Mouse (Mus musculus) liver, embryonic 14.5 days (tissue): ENCODE data around the gene Gpc4. TPM values are rescaled to one million over a fixed set of nuclear protein-coding genes. Genes with fewer than 3 reads are reported as not detected.

Source experiments
- ATAC-seq: fragments of 200-750 bp; cut with Nextera tagmentation; 2 replicates; pipeline ENCODE4 v1.8.0; 2017; ENCODE audit warnings: moderate number of reproducible peaks, mild to moderate bottlenecking, moderate library complexity; ENCODE audit not compliant: insufficient read depth
- DNase-seq, 3 experiments: peaks; one replicate each; pipeline ENCODE4 v3.0.0-alpha.2; 2012 to 2013; ENCODE audit warnings: low read depth in 3 of 3, low spot score in 3 of 3
- H3K27ac ChIP-seq: fragments of 300-500 bp; sonication (generic); 2 replicates; pipeline ENCODE4 v1.5.1; 2014; ENCODE audit warnings: moderate library complexity, mild to moderate bottlenecking, control low read depth, inconsistent platforms
- H3K27me3 ChIP-seq: fragments of 300-500 bp; sonication (generic); 2 replicates; pipeline ENCODE4 v1.6.1; 2014; ENCODE audit warnings: mild to moderate bottlenecking, low read length, moderate library complexity; ENCODE audit not compliant: control insufficient read depth, insufficient read depth
- H3K36me3 ChIP-seq: fragments of 300-500 bp; sonication (generic); replicated peaks from 2 replicates; pipeline ENCODE4 v1.6.1; 2014; ENCODE audit warnings: low read depth; ENCODE audit not compliant: control insufficient read depth, insufficient read depth
- H3K4me1 ChIP-seq, 2 experiments: fragments of 200-500 bp in 1 of 2; fragments of 300-500 bp in 1 of 2; sonication (generic) in 1 of 2; replicated peaks; 2 replicates each; pipeline ENCODE4 v1.6.1; 2012 to 2014; ENCODE audit warnings: antibody characterized with exemption in 1 of 2, inconsistent platforms in 1 of 2, low read length in 1 of 2; ENCODE audit not compliant: control insufficient read depth in 2 of 2, insufficient read depth in 2 of 2
- H3K4me2 ChIP-seq: fragments of 300-500 bp; sonication (generic); 2 replicates; pipeline ENCODE4 v1.6.1; 2014; ENCODE audit warnings: low read depth, mild to moderate bottlenecking, control low read depth, moderate library complexity
- H3K4me3 ChIP-seq, 2 experiments: fragments of 200-500 bp in 1 of 2; fragments of 300-500 bp in 1 of 2; sonication (generic) in 1 of 2; 2 replicates each; pipeline ENCODE4 v1.5.1; 2012 to 2014; ENCODE audit warnings: low read depth in 2 of 2, low read length in 2 of 2, mild to moderate bottlenecking in 2 of 2, control low read depth in 1 of 2, inconsistent platforms in 1 of 2, moderate library complexity in 1 of 2; ENCODE audit not compliant: insufficient read depth in 1 of 2
- H3K9ac ChIP-seq: fragments of 300-500 bp; sonication (generic); replicated peaks from 2 replicates; pipeline ENCODE4 v1.6.1; 2014; ENCODE audit warnings: mild to moderate bottlenecking, control low read depth, moderate library complexity
- H3K9me3 ChIP-seq: fragments of 300-500 bp; sonication (generic); 2 replicates; pipeline ENCODE4 v1.6.1; 2016; ENCODE audit warnings: low read length, mixed read lengths; ENCODE audit not compliant: control insufficient read depth
- CTCF ChIP-seq: IDR thresholded peaks from 2 replicates; pipeline ENCODE4 v1.5.1; 2016; ENCODE audit warnings: antibody characterized with exemption, low read depth, control low read depth
- EP300 ChIP-seq: IDR thresholded peaks from 2 replicates; pipeline ENCODE4 v1.6.1; 2016; ENCODE audit warnings: antibody characterized with exemption, low read depth
- WGBS: fragments of 180-500 bp; shearing (Covaris S2); extraction: QIAGEN DNeasy Blood & Tissue Kit; methylation state at CpG from one replicate; pipeline ENCODE4 v1.1.7; 2014; ENCODE audit not compliant: insufficient replicate concordance; 5-methylcytosine and 5-hydroxymethylcytosine counted together
- polyA plus RNA-seq, 2 experiments: library from polyadenylated mRNA; depleted of rRNA in 1 of 2; stranded (reverse) in 1 of 2; unstranded in 1 of 2; fragments of >200 nt; fragmentation: Nextera tagmentation in 1 of 2; extraction: Ambion mirVana in 1 of 2; gene quantifications; 2 replicates each; pipeline versions ENCODE4 v1.2.1 to v1.2.3; 2012 to 2014

The Gpc4 gene
- 2.3 and 3.2 TPM in 2 replicates for polyA plus RNA-seq (2012; rRNA removed)
- polyA plus RNA-seq (2014; fragmentation: Nextera tagmentation; extraction: Ambion mirVana), result 3.9 and 4.2 TPM in 2 replicates

GRCm38 (mm10) chrX:52164738-52165554, at the start of gene Gpc4:
TSS of gene Gpc4 (minus strand) at chrX:52165252.
- 9% methylated on average over 49 of the region's 76 CpGs for WGBS

GRCm38 (mm10) chrX:52212846-52213245, 47.8 kb upstream of the Gpc4 start:
- H3K36me3 ChIP-seq, result no peaks in the 10 kb centered on the region
- H3K27ac ChIP-seq, result no peak overlapping the region
- H3K9ac ChIP-seq, result no peak overlapping the region
- TF ChIP-seq EP300 (no peak), CTCF (no peak)
- no peaks in the 10 kb centered on the region for H3K4me1 ChIP-seq
- WGBS, result 45% methylated on average over 4 of the region's 4 CpGs
- ATAC-seq (no peak), DNase-seq (no peak)
- H3K9me3 ChIP-seq, result no peaks in the 10 kb centered on the region
- no peak overlapping the region for H3K4me2 ChIP-seq
- no peak overlapping the region for H3K4me3 ChIP-seq
- no peaks in the 10 kb centered on the region for H3K27me3 ChIP-seq

More at GRCm38 (mm10) chrX:52164738-52165554, at the start of gene Gpc4:
- H3K4me3 ChIP-seq, result peak within 1 kb of the TSS; percentile 53 to 65
- H3K4me2 ChIP-seq, result peak within 1 kb of the TSS; percentile 84
- peak in 2 of 3 experiments; percentile 28 to 38 for DNase-seq
- H3K36me3 ChIP-seq, result no peaks in the 10 kb centered on the region
- H3K4me1 ChIP-seq, result no peaks in the 10 kb centered on the region; a peak in 1 of 4 replicates
- 0 out of 2 replicates have a peak, but pooled peaks cover 7% of the 10 kb centered on the region for H3K27me3 ChIP-seq
- TF ChIP-seq EP300 (no peak), CTCF (0 out of 2 replicates have a peak, but pooled peaks have one; percentile 20)
- ATAC-seq, result peak; percentile 91
- peak within 1 kb of the TSS; percentile 66 for H3K9ac ChIP-seq
- H3K27ac ChIP-seq, result no peak within 1 kb of the TSS
- no peaks in the 10 kb centered on the region for H3K9me3 ChIP-seq

- Histone ChIP-seq H3K4me3 (no peak overlapping the region), H3K27me3 (no peaks in the 10 kb centered on the region; the same call in 1 of the 2 replicates), H3K4me1 (no peaks in the 10 kb centered on the region), H3K4me2 (no peak overlapping the region), H3K9ac (no peak overlapping the region), H3K9me3 (no peaks in the 10 kb centered on the region), H3K27ac (no peak overlapping the region), H3K36me3 (no peaks in the 10 kb centered on the region)
- DNase-seq (no peak), ATAC-seq (no peak)
- TF ChIP-seq EP300 (no peak), CTCF (no peak)
- 43% methylated on average over 6 of the region's 6 CpGs for WGBS
Observed at GRCm38 (mm10) chrX:52199836-52200235, 34.8 kb upstream of the Gpc4 start.

- H3K27ac ChIP-seq, result no peak overlapping the region
- H3K27me3 ChIP-seq, result no peaks in the 10 kb centered on the region; the same call in 1 of the 2 replicates
- H3K9ac ChIP-seq, result no peak overlapping the region
- no peaks in the 10 kb centered on the region for H3K9me3 ChIP-seq
- ATAC-seq (no peak), DNase-seq (no peak)
- no peaks in the 10 kb centered on the region for H3K36me3 ChIP-seq
- no peaks in the 10 kb centered on the region for H3K4me1 ChIP-seq
- 32% methylated on average over 4 of the region's 4 CpGs for WGBS
- no peak overlapping the region for H3K4me3 ChIP-seq
- no peak overlapping the region for H3K4me2 ChIP-seq
- no peak for TF ChIP-seq EP300
- no peak for TF ChIP-seq CTCF
Observed at GRCm38 (mm10) chrX:52193311-52193968, 28.4 kb upstream of the Gpc4 start.

- H3K4me2 ChIP-seq, result no peak overlapping the region
- H3K36me3 ChIP-seq, result no peaks in the 10 kb centered on the region
- no peak for DNase-seq
- no peak for ATAC-seq
- no peak overlapping the region for H3K9ac ChIP-seq
- H3K4me3 ChIP-seq, result no peak overlapping the region
- H3K9me3 ChIP-seq, result no peaks in the 10 kb centered on the region
- no peak overlapping the region for H3K27ac ChIP-seq
- TF ChIP-seq EP300 (no peak), CTCF (no peak)
- WGBS, result 31% methylated on average over 4 of the region's 4 CpGs
- no peaks in the 10 kb centered on the region for H3K27me3 ChIP-seq
- no peaks in the 10 kb centered on the region for H3K4me1 ChIP-seq
Observed at GRCm38 (mm10) chrX:52189094-52189493, 24.0 kb upstream of the Gpc4 start.
